Mouse (Mus musculus) left cerebral cortex, adult 18-20 months (tissue): ENCODE results near the gene Ripor2. TPM values are rescaled to one million over a fixed set of nuclear protein-coding genes. Genes with fewer than 3 reads are reported as not detected.

ENCODE experiments used
- DNase-seq, 2 experiments: peaks; one replicate each; pipeline ENCODE4 v3.0.0; 2021 to 2022; ENCODE audit warnings: low spot score in 2 of 2, mixed read lengths in 1 of 2
- long read RNA-seq, 2 experiments: library from polyadenylated mRNA; stranded (forward); transcript quantifications; one replicate each; pipeline ENCODE4 v2.0.0; 2021
- total RNA-seq, 2 experiments: library from RNA; stranded (reverse); gene quantifications; 2 replicates each; pipeline ENCODE4 v1.2.3; 2021

Ripor2 gene
- 10 to 100 TPM; 60.1 to 61.7 TPM for total RNA-seq
- long read RNA-seq, experiment 1, full-length matches to known transcripts = 11 of 27 reads
- long read RNA-seq, experiment 1, partial matches to known transcripts = 5 of 27 reads
- long read RNA-seq, experiment 1, other reads (novel, unspliced or antisense) = 11 of 27 reads
- long read RNA-seq, experiment 2, full-length matches to known transcripts = 4 of 14 reads
- long read RNA-seq, experiment 2, partial matches to known transcripts = 3 of 14 reads
- long read RNA-seq, experiment 2, other reads (novel, unspliced or antisense) = 7 of 14 reads

DNA sequence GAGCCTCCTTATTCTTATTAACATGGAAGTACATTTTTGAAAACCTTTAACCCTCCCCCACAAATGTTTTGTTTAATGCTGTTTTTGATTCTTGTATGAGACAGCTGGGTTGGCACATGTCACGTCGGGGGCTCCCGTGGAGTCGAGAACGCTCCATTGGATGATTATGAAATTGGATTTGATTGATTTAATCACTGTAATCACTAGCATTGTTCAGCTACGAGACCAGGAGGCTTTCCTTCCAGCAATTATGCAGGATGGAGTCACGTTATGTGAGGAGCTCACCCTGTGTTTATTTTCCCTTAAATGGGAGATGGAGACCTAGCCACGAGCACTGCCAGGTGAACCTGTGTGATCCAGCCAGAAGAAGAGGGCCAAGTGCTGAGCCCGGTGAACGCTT lies at the start of gene Ripor2:
Gene Ripor2, plus strand, starts transcription at position 357 of the 400 bp plus-strand sequence.
- DNase-seq = no peak

DNA sequence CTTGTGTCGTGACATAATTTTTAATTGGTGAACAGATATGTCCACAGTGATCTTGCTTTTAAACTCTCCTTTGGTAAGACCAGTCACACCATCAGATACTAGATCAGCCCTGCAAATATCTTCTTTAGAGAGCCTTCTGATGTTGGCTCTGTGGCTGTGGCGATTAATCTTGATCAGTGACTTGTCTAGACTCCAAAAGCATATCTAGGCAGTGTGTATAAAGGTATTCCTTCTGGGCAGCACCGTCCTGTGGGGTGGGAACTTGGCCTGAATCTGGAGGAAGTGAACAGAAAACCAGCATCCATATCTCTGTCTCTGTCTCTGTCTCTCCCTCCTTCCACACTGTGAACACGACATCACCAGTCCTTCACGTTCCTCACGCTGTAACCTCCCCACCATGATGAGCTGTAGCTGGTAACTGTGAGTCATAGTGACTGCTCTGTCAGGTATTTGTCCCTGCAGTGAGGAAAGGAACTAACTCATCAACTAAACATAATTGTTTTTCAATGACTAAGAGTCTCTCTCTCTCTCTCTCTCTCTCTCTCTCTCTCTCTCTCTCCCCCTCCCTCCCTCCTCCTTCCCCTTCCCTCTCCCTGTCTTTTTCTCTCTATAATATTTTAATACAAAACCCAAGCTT lies 45.3 kb upstream of the Ripor2 start:
- DNase-seq = no peak

- DNase-seq = no peak
These were observed 44.0 kb upstream of the Ripor2 start for GRCm38 (mm10) chr13:24538012-24538411.

DNA sequence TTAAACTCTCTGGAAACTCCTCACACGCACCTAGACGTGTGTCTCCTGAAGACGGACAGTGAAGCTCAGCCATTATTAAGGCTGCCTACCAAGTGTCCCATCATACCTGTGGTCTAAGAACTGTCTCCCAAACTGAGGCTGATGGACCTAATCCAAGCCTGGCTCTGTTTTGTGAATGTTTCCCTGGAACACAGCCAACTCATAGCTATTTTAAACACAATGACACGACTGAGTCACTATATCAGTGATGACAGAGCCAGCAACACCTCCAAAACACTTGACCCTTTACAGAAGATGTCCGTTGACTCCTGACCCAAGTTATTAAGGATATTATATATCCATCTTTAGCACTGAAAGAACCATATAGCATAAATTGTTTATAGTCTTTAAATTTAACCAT lies 43.0 kb upstream of the Ripor2 start:
- no peak for DNase-seq

DNA sequence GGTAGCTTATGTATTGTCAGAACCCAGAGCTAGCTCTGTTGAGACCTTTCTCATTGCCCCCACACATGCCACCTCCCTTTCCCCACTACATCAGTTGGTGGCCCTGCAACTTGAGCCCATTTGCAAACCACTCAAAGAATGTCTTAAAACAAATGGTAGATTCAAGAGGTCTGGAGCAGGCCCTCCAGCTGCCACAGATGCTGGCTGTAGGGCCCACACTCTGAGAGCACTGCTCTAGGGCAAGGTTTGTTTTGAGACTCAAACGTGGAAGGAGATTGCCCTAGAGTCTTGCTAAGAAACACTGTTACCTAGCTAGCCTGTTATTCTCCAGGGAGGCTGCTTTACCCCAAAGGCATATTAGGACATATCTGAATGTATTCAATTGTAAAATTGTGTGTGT lies 36.3 kb upstream of the Ripor2 start:
- no peak for DNase-seq

- no peak for DNase-seq
These were observed 35.1 kb upstream of the Ripor2 start for GRCm38 (mm10) chr13:24546801-24547459.

DNA sequence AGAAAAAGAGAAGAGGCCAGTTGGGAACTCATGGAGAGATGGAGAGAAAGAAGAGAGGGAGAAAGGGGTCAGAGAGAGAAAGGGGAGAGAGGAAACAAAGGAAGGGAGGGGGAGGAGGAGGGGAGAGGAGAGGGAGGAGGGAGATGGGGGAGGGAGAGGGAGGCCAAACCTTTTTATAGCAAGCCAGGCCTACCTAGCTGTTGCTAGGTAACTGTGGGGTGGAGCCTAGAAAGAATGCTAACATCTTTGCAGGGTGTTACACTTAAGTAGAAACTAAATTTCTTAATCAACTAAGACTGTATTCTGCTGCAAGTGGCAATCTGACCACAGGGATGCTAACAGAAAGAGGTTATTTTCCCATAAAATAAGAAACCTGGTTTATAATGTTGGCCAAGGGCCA lies 33.1 kb upstream of the Ripor2 start:
- no peak for DNase-seq

DNA sequence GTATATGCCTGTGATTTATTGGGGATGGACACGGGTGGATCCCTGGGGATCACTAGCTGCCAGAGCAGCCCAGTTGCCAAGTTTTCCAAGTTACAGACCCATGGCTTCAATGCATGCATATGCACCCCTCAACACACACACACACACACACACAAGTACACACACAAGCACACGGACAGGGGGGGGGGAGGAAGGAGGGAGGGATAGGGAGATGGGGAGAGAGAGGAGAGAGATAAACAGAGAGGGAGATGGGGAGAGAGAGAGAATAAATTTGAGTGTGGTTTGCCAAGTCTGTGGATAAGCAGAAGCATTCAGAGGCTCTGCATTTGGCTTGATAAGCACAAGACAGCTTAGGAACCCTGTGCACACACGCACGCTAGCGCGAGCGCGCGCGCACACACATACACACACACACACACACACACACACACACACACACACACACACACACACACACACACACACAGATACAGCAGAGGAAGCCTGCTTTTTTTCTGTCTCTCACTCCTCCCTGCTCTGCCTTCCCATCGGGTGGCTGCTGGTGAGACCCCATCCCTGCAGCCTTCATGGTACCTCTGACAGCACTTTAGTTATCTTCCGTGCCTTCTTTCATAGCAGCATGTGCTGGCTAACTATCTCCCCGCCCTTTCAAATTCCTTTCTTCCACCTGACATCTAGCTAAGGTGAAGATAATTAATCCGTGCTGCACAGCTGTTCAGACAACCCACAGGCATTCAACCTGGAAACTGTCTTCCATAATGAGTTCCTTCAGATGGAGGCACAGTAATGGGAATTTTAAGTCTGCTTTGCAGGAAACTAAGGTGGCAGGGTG lies 30.7 kb upstream of the Ripor2 start:
- no peak for DNase-seq

DNA sequence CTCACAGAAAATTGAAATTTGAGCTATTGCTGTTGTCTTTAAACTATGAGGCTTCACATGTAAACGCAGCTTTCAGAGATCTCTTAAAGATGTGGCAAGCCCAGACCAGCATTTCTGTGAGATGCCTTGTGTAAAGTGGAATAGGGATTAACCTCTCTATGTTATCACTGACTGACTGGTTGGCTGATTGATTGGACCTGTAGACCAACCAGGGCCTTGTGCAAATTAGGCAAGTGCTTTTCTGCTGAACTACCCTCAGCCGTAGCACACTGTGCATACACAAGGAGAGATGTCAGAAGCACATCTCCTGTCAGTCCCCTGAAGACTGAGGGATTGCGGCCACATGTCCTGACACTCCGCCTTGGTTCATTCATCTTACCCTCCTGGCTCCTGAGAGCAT lies 29.9 kb upstream of the Ripor2 start:
- no peak for DNase-seq

DNA sequence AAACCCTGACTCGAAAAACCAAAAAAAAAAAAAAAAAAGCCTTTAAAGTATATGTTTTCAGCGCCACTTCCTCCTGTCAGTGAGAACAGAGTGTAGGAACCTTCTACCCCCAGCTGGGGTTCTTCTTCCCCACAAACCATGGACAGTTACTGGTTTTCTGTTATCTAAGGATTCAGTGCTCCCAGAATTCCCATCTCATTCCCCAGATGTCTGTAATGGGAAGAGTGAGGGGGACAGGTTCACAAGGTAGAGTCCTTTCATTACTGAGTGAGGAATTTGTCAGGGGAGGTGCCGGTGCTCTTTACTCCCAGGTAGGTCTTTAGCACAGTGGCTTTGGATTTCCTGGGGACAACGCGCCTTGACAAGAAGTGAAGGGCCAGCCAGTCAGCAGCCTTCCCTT lies 20.6 kb upstream of the Ripor2 start:
- DNase-seq = no peak

DNA sequence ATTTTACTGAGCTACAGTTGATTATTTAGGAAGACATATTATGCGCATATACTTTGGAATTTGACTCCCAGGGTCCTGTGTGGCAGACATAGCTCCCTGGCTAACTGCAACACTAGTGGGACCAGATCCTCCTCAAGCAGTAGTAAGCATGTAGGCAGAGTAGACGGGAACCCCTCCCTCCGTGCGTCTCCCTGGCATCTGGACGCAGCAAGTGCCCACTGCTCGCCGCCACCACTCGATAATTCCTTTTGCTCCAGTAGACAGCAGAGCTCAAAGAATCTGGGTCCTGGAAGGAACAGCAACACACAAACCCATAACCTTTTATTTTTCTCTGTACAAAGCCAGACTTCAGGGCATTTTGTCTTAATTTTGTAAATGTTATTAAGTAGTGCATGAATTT lies 17.3 kb upstream of the Ripor2 start:
- no peak for DNase-seq

DNA sequence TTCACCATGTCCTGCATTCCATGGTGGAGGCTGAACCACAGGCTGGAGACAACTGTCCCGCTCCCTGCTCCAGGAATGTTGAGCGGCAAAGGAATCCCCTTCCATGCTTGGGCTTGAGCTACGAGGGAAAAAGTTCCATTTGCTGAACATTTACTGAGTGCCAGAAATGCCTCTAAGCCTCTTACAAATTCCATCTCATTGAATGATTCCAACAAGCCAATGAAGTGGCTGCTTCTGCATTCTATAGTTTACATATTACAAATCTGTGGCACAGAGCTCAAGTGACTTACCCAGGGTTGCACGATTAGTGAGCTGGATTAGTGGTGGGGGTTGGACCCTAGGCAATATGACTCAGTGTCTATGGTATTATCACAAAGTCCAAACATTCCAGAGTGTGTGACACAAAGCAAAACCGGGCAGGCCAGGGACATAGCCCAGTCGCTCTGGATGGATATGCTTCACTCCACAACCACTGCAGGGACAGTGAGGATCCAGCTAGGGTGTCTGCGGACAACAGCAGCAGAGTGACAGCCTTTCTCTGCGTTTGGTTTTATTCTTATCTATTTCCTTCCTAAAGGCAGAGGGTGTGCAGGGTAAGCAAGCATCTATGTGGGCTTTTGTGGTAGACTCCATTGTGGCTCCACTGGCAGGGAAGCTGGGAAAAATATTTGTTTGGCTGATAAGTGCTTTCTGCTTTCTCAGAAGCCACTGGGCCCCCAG lies 16.6 kb upstream of the Ripor2 start:
- no peak for DNase-seq

DNA sequence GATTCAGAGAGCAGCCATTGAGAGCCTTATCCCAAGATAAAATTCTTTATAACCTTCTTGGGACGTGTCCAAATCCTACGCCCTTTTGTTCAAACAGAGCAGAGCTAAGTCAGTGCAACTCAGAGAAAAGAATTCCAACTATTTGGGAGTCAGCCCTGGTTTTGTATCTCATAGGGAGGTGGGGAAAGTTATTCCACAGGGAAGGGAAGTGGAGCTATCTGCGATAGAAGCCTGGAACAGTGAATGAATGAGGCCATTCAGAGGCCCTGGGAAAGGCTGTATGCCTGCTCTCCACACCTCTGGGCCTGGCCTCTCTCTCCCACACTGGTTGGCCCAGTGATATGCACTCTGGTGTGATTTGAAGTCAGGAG lies 16.1 kb upstream of the Ripor2 start:
- DNase-seq = no peak

DNA sequence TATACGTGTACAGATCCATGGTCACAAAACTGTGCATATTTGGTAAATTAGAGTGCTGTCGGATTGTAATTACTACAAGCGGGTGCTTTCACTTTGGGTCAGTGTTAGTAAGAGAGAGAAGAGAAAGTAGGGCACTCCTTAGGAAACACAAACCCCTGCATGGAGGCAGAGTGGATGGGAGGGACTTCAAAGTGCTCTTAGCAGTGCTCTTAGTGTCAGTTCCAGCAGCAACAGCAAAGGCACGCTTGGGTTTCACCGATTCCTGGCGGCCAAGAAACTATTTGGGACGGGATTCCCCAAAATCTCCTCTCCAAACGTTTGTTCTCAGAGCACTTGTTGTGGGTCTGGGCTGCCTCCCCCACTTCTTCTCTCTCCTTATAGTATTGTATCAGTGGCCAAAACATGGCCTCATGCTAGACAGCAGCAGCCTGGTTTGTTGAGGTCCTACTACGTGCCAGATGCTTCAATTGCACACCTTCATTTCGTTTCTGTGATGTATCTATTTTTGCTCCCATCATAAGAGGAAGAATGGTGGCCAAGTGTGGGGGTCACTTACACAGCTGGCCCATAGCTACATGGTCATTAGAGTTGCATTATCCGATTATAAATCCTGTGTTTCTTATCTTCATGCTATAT lies 14.7 kb upstream of the Ripor2 start:
- no peak for DNase-seq

GRCm38 (mm10) chr13:24569066-24569465 lies 12.9 kb upstream of the Ripor2 start:
- no peak for DNase-seq

DNA sequence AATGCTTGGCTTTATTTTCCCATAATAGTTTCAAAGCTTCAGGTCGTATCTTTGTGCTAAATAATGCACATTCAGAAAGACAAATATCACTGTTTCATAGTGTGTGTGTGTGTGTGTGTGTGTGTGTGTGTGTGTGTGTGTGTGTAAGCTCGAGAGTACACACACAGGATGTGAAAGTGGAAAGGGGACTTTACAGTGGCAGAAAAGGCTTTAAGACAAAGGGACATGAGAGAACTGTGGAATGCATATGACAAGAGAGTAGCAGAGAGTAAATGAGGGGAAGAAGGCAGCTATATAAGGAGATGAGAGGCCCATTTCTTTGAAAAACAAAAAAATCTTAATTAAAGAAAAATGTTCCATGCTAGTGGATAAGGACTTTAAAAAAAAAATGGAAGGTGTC lies 11.3 kb upstream of the Ripor2 start:
- no peak for DNase-seq

DNA sequence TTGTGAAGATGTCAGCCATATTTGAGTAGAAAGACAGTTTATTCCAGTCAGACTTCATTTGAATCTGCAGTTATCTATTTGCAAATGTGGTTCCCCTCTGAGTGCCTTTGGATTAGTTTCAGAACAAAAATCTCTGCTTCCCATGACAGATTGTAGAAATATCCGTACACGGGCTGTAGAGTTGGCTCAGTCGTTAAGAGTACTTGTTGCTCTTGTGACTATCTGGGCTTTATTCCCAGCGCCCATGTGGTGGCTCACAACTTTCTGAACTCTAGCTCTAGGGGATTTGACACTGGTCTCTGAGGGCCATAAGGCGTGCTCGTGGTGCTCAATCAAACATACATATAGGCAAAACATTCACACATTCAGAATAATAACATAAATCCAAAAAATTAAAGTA lies 10.1 kb upstream of the Ripor2 start:
- DNase-seq = no peak

- DNase-seq = no peak
These were observed 6.9 kb upstream of the Ripor2 start for GRCm38 (mm10) chr13:24575126-24575525.

- DNase-seq = peak; percentile 63 to 83
These were observed 5.5 kb upstream of the Ripor2 start for GRCm38 (mm10) chr13:24576338-24577119.

DNA sequence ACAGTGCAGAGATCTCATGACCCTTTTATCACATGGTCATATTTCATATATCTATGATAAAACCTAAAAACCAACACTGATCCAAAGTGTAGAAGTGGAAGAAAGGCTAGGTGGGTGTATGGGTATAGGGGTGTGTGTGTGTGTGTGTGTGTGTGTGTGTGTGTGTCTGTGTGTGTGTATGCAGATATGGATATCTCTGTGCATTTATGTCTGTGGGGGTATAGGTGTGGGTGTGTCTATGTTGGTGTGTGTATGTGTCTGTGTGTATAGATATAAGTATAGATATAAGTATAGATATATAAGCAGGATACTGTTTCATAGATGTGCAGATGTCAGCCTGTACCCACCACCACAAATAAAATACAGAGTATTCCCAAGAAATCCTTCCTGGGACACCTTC lies 3.7 kb upstream of the Ripor2 start:
- DNase-seq = no peak
